Mouse (Mus musculus) erythroblast, embryonic 14.5 days (primary cell): Measurements from ENCODE around the gene Ptprd. TPM values are rescaled to one million over a fixed set of nuclear protein-coding genes. Genes with fewer than 3 reads are reported as not detected.

Experiments used
- H3K27me3 ChIP-seq: 2 replicates; pipeline ENCODE4 v1.6.1; 2012; ENCODE audit warnings: inconsistent platforms; ENCODE audit not compliant: control insufficient read depth
- H3K36me3 ChIP-seq: 2 replicates; pipeline ENCODE4 v1.6.1; 2012; ENCODE audit warnings: mild to moderate bottlenecking, inconsistent platforms; ENCODE audit not compliant: control insufficient read depth
- H3K4me1 ChIP-seq: 2 replicates; pipeline ENCODE4 v1.6.1; 2012; ENCODE audit warnings: inconsistent platforms; ENCODE audit not compliant: control insufficient read depth
- H3K4me3 ChIP-seq: replicated peaks from 2 replicates; pipeline ENCODE3; 2012; ENCODE audit warnings: moderate library complexity, mild to moderate bottlenecking, inconsistent platforms
- H3K9me3 ChIP-seq: 2 replicates; pipeline ENCODE4 v1.6.1; 2012; ENCODE audit warnings: low read length, inconsistent platforms, mixed read lengths; ENCODE audit not compliant: control insufficient read depth
- GATA1 ChIP-seq: IDR thresholded peaks from 2 replicates; pipeline ENCODE4 v1.6.1; 2012; ENCODE audit warnings: low read length, inconsistent platforms, mixed read lengths
- TAL1 ChIP-seq: IDR thresholded peaks from 3 replicates; pipeline ENCODE4 v1.6.1; 2012; ENCODE audit warnings: low read length, inconsistent platforms, mixed read lengths
- polyA plus RNA-seq: library from polyadenylated mRNA; stranded (reverse); fragments of >175 nt; gene quantifications from 2 replicates; pipeline ENCODE4 v1.2.3, GENCODE M21; 2012

Gene Ptprd
- polyA plus RNA-seq, 1 experiment = not detected

DNA sequence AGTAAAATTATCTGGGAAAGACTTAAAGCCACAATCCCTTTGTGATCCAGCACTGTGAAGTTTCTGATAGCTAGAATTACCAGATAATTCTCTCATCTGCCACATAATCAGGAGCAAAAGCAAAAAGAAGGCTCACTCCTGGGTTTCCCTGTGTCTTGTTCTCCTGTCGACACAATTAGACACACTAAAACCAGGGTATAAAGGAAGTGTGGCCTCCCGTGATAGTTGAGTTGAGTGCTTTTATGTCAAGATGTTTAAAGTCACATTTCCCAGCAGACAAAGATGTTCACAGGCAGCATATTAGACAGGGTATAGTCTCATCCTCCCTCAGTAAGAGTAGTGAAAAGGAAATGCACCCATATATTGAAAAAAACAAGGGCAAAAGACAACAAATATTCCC is 1801.7 kb downstream of the Ptprd start:
- Histone ChIP-seq H3K27me3 (no peaks in the 10 kb centered on the region), H3K9me3 (no peaks in the 10 kb centered on the region), H3K4me1 (no peaks in the 10 kb centered on the region), H3K4me3 (no peak overlapping the region), H3K36me3 (no peaks in the 10 kb centered on the region)
- TF ChIP-seq GATA1 (no peak), TAL1 (no peak)

DNA sequence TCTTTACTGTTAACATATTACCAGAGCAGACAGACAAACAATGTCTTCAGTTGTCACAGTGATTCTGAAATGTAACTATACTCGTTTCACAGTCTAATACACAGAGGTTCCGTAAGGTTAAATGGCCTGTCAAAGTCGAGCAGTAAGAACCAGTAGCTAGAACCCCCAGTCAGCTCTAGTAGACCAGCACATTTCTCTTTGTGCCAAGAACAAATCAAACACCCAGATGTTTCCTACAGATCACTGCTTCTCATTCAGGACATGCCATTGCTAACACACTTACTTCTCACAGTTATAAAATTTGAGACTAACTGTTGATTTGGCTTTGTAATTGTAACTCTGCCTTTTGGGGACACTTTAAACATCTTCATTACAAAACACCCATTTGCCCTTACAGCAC is 1802.6 kb downstream of the Ptprd start:
- H3K9me3 ChIP-seq = no peaks in the 10 kb centered on the region
- H3K4me1 ChIP-seq = no peaks in the 10 kb centered on the region
- H3K36me3 ChIP-seq = no peaks in the 10 kb centered on the region
- no peaks in the 10 kb centered on the region for H3K27me3 ChIP-seq
- TF ChIP-seq TAL1 (no peak), GATA1 (no peak)
- H3K4me3 ChIP-seq = no peak overlapping the region

DNA sequence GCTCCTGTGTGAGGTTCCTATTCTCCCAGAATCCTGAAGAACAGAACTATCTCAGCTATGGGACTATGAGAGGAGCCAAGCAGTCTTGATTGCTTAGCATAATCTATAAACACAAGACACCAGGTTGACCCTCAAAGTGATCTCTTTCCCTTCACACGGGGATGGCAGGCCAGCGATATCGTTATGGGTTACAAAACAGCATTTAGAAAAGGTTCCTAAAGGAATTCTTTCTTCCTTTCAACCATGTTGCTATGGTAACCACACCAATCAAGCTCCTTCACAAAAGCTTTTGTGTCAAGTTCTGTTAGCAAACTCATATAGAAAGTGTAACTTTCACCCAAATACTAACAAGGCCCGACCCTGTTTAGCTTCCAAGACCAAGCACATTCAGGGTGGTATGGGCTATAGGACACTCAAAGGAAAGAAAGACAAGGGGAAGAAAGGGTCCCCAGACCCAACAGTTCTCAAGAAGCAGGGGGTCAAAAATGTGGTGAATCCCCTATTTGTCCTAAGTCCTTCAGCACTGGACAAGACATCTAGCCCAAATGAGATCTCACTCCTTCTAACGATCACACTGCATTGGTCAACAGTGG is 1805.8 kb downstream of the Ptprd start:
- H3K4me1 ChIP-seq = no peaks in the 10 kb centered on the region
- TF ChIP-seq TAL1 (no peak), GATA1 (no peak)
- no peak overlapping the region for H3K4me3 ChIP-seq
- no peaks in the 10 kb centered on the region for H3K36me3 ChIP-seq
- no peaks in the 10 kb centered on the region for H3K27me3 ChIP-seq
- no peaks in the 10 kb centered on the region for H3K9me3 ChIP-seq

DNA sequence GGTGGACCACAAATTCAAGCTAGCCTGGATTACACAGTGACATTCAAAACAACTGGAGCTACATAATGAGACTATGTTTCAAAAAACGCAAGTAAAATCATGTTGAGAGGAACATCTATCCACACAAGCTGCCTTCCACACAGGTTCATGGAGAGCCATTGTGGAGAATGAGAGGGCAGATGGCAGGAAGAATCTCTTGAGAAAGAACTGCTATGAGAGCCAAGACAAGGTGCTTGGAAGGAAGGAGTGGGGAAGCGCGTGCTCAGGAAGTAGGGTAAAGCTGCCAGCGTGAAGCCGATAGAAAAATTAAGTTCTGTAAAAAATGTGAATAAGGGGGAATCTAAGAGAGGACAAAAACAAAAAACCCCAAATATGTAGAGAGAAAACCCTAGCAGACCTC is 1808.5 kb downstream of the Ptprd start:
- Histone ChIP-seq H3K36me3 (no peaks in the 10 kb centered on the region), H3K4me3 (no peak overlapping the region), H3K9me3 (peaks cover 2% of the 10 kb centered on the region; the same call in 1 of the 2 replicates), H3K4me1 (no peaks in the 10 kb centered on the region), H3K27me3 (no peaks in the 10 kb centered on the region)
- TF ChIP-seq GATA1 (no peak), TAL1 (no peak)

DNA sequence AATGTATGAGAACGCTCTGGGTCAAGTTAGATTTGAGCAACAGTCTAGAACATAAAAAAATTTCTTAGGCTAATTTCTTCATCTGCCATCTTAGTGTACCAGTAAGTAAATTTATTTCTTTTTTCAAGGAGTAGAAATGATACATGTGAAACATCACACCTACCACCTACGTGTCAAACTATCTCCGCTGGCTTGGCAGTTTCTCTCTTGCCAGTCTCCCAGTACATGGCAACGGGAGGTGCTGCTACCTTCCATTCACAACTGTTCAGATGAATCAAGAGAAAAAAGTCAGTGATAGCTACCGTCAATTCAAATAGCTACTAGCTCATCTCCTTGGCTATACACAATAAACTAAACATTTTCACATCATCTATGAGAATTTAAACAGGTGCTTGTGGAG is 1823.9 kb downstream of the Ptprd start:
- TF ChIP-seq GATA1 = no peak
- TF ChIP-seq TAL1 = no peak
- no peaks in the 10 kb centered on the region for H3K4me1 ChIP-seq
- no peak overlapping the region for H3K4me3 ChIP-seq
- no peaks in the 10 kb centered on the region for H3K27me3 ChIP-seq
- H3K9me3 ChIP-seq = peaks cover 2% of the 10 kb centered on the region; the same call in 1 of the 2 replicates
- H3K36me3 ChIP-seq = no peaks in the 10 kb centered on the region

DNA sequence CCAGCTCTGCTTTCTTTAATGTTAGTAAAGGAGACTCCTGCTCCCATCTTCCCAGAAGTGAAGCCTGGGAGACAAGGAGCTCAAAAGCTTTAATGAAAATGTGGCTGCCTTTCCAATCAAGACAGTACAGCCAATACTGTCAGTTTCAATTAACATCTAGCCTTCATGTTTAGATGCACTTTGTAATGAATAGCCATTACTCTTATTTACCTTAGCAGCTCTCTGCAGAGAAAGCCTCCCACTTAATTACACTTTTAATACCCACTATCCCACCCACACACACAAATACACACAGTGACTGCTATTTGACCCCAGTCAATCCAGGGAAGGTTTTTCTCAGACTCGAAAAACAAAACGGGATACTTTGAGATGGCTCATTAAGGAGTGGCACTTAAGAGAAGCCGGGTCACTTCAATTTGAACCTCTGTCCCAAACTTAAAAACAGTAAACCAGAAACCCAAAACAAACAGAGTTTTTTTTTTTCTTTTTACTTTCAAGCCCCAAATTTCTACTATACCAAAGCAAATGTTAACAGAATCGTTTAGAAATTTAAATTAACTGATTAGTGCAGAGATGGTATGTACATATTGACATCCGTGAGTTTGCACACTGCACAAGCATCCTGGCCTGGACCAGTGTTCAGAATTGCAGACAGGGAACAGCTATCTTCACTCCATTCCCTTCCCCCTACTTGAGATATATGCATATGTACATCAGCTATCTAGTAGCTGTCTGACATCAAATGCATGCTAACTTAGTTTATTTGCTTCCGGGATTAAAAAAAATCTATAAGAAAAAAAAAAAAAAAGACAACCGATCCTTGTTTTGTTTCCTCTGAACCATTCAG is 1824.6 kb downstream of the Ptprd start:
- Histone ChIP-seq H3K9me3 (peaks cover 2% of the 10 kb centered on the region; the same call in 1 of the 2 replicates), H3K27me3 (no peaks in the 10 kb centered on the region), H3K36me3 (no peaks in the 10 kb centered on the region), H3K4me3 (no peak overlapping the region), H3K4me1 (no peaks in the 10 kb centered on the region)
- no peak for TF ChIP-seq GATA1

DNA sequence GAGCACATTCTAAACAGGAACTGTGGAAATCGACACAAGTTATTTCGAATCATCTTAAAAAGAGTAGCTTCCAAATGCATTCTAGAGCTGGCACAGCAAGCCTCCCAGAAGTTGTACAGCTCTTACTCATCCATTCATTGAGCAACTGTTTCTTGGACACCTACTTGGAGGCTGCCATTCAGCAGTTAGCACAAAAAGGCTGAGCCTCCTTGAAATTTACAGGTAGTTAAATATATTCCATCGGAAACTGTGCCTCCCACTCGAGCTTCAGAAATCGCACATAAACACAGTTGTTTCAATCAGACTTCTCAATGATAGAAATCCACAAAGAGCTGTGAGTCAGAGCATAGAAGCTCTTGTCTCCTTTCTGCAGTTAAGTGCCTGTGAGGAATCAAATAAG is 1825.9 kb downstream of the Ptprd start:
- H3K4me1 ChIP-seq = no peaks in the 10 kb centered on the region
- no peaks in the 10 kb centered on the region for H3K36me3 ChIP-seq
- no peak for TF ChIP-seq GATA1
- no peak for TF ChIP-seq TAL1
- H3K27me3 ChIP-seq = no peaks in the 10 kb centered on the region
- peaks cover 2% of the 10 kb centered on the region; the same call in 1 of the 2 replicates for H3K9me3 ChIP-seq
- H3K4me3 ChIP-seq = no peak overlapping the region

DNA sequence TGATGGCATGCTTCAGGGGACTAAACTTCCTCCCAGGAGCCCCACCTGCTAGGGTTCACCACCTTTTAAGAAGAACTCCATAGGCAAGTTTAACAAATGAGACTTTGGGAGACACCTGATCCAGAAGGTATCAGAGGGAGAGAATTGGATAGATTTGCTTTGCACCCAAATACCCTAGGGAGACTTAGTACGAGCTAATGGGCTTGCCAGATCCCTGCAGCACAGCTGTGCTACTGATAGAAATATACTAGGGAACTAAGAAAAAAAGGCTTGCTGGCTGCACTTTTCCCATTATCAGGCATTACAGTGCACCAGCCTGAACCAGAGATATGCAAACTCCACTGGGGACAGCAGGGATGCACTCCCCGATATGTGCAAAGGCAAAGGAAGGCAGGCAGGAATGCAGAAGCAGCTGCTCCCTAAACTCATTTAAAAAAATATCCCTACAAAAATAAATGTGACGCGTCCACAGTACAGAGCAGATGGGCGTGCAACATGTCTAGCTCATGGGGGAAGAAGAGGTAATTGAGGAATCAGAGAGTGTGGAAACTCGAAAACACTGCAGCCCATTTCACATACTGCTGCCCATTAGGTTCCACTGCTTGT is 1831.3 kb downstream of the Ptprd start:
- TF ChIP-seq GATA1 = no peak
- TF ChIP-seq TAL1 = no peak
- no peaks in the 10 kb centered on the region for H3K4me1 ChIP-seq
- H3K9me3 ChIP-seq = peaks cover 2% of the 10 kb centered on the region; the same call in 1 of the 2 replicates
- no peak overlapping the region for H3K4me3 ChIP-seq
- no peaks in the 10 kb centered on the region for H3K27me3 ChIP-seq
- H3K36me3 ChIP-seq = no peaks in the 10 kb centered on the region
